Comparison of ENCODE assay signal across 8 mouse cellular contexts in genomic region chr8:73353108-73353793, GRCm38 (mm10). TPM values are rescaled to one million over a fixed set of nuclear protein-coding genes. Genes with fewer than 3 reads are reported as not detected.
DNase-seq lines count a peak whose midpoint lies in the region; ATAC-seq lines count a peak whose summit lies in the region.

Gene Large1 (minus strand): TSS chr8:73353540.

- peak within 1 kb of the TSS; percentile 93 for H3K4me3 ChIP-seq in hindbrain, embryonic 13.5 days

- no peaks in the 10 kb centered on the region for H3K27me3 ChIP-seq in hindbrain, embryonic 13.5 days

- peak; percentile 78 for DNase-seq in T-cell, adult 2 months (ENCODE audit: low spot score)
- peak; percentile 97 to 98 for DNase-seq in cerebellum, postnatal 36 days
- peak; percentile 95 to 97 for DNase-seq in frontal cortex, postnatal 25 days (ENCODE audit: low spot score in 2 of 2)
- peak; percentile 96 to 99 for DNase-seq in layer of hippocampus, postnatal 14 days (ENCODE audit: low spot score in 2 of 2)
- DNase-seq in lung, postnatal 10 days, result peak; percentile 99
- peak; percentile 93 for DNase-seq in ovary, postnatal 14 days (ENCODE audit: low spot score)
- peak; percentile 83 to 85 for DNase-seq in thymus, postnatal 10 days (ENCODE audit: low spot score in 2 of 2)

- H3K36me3 ChIP-seq in hindbrain, embryonic 13.5 days, result no peaks in the 10 kb centered on the region

- peak within 1 kb of the TSS; percentile 97 for H3K27ac ChIP-seq in hindbrain, embryonic 13.5 days

- peak within 1 kb of the TSS; percentile 98 for H3K9ac ChIP-seq in hindbrain, embryonic 13.5 days

- peaks cover 44% of the 10 kb centered on the region for H3K4me1 ChIP-seq in hindbrain, embryonic 13.5 days (replicated peaks)

- ATAC-seq in hindbrain, embryonic 13.5 days (ENCODE audit: low FRiP score), result peak; percentile 99

- no peaks in the 10 kb centered on the region for H3K9me3 ChIP-seq in hindbrain, embryonic 13.5 days

- WGBS in hindbrain, embryonic 13.5 days, result under 1% methylated on average over 46 of the region's 84 CpGs

- peak within 1 kb of the TSS; percentile 73 for H3K4me2 ChIP-seq in hindbrain, embryonic 13.5 days

RNA-seq across cellular contexts. Expression of gene Large1, which starts in this region (rescaled TPM):
- polyA plus RNA-seq in hindbrain, embryonic 13.5 days (2015; fragmentation: Nextera tagmentation; extraction: Ambion mirVana), result 12.7 and 13.2 TPM in 2 replicates
- total RNA-seq in layer of hippocampus, postnatal 14 days (2021), result 100 to 1,000 TPM; 146 to 155 TPM

Comparison
In these comparisons a context has a peak if more than half of its experiments do, and no peak if none do; other contexts are left out.
1. Peak in every context shown above with its lines: DNase-seq, ATAC-seq, H3K4me3 ChIP-seq and H3K27ac ChIP-seq.